Mouse (Mus musculus): Measurements from ENCODE around the gene Shc2. TPM values are rescaled to one million over a fixed set of nuclear protein-coding genes. Genes with fewer than 3 reads are reported as not detected.

Shc2 gene
- total RNA-seq, 2 experiments from 2014 or later = 1.9 to 2.5 TPM

- intact Hi-C loops (cut with DNase I) = no loop called here
- DNase-seq = no peak
Measured at GRCm38 (mm10) chr10:79584426-79584825, 53.3 kb downstream of the Shc2 start.

- no peak for DNase-seq
- intact Hi-C loops (cut with DNase I) = no loop called here
Measured at GRCm38 (mm10) chr10:79584021-79584420, 53.7 kb downstream of the Shc2 start.

- no peak for DNase-seq
- intact Hi-C loops (cut with DNase I) = no loop called here
Measured at GRCm38 (mm10) chr10:79581501-79581900, 56.2 kb downstream of the Shc2 start.

GRCm38 (mm10) chr10:79580811-79581210 is 56.9 kb downstream of the Shc2 start:
- DNase-seq = peak in 1 of 2 experiments; percentile 46
- intact Hi-C loops (cut with DNase I) = no loop called here

GRCm38 (mm10) chr10:79580356-79580755 is 57.4 kb downstream of the Shc2 start:
- no peak for DNase-seq
- intact Hi-C loops (cut with DNase I) = no loop called here

- no peak for DNase-seq
- intact Hi-C loops (cut with DNase I) = no loop called here
Measured at GRCm38 (mm10) chr10:79579781-79580180, 57.9 kb downstream of the Shc2 start.

GRCm38 (mm10) chr10:79578891-79579290 is 58.8 kb downstream of the Shc2 start:
- intact Hi-C loops (cut with DNase I) = no loop called here
- DNase-seq = no peak

GRCm38 (mm10) chr10:79578276-79578675 is 59.4 kb downstream of the Shc2 start:
- no peak for DNase-seq
- intact Hi-C loops (cut with DNase I) = no loop called here

- intact Hi-C loops (cut with DNase I) = no loop called here
- no peak for DNase-seq
Measured at GRCm38 (mm10) chr10:79577376-79577775, 60.3 kb downstream of the Shc2 start.

GRCm38 (mm10) chr10:79575754-79576153 is 62.0 kb downstream of the Shc2 start:
- intact Hi-C loops (cut with DNase I) = no loop called here
- DNase-seq = no peak

- no peak for DNase-seq
- intact Hi-C loops (cut with DNase I) = no loop called here
Measured at GRCm38 (mm10) chr10:79574796-79575195, 62.9 kb downstream of the Shc2 start.

- intact Hi-C loops (cut with DNase I) = no loop called here
- DNase-seq = no peak
Measured at GRCm38 (mm10) chr10:79574350-79574749, 63.4 kb downstream of the Shc2 start.

GRCm38 (mm10) chr10:79573611-79574010 is 64.1 kb downstream of the Shc2 start:
- intact Hi-C loops (cut with DNase I) = no loop called here
- DNase-seq = no peak

GRCm38 (mm10) chr10:79571314-79571713 is 66.4 kb downstream of the Shc2 start:
- intact Hi-C loops (cut with DNase I) = no loop called here
- DNase-seq = no peak

- intact Hi-C loops (cut with DNase I) = no loop called here
- no peak for DNase-seq
Measured at GRCm38 (mm10) chr10:79569921-79570320, 67.8 kb downstream of the Shc2 start.

Other genes with a start within 250 kb of the Shc2 start
- not detected for gene Vmn2r83, start 169.2 kb downstream of the Shc2 start, total RNA-seq (2021)
- 1 to 10 TPM; 2.2 to 2.7 TPM for gene Plpp2, start 104.1 kb downstream of the Shc2 start, total RNA-seq (2021)
- gene Mier2, start 82.7 kb downstream of the Shc2 start, total RNA-seq (2021) = 10 to 100 TPM; 11.1 to 12.7 TPM
- gene Theg, start 50.6 kb downstream of the Shc2 start, total RNA-seq (2021) = not detected
- under 1 TPM in 1 of 2 experiments, not detected in 1; 0.08 TPM for gene C2cd4c, start 23.9 kb downstream of the Shc2 start, total RNA-seq (2021)
- gene Odf3l2, start 7.8 kb upstream of the Shc2 start, total RNA-seq (2021) = not detected
- gene Madcam1, start 26.6 kb upstream of the Shc2 start, total RNA-seq (2021) = not detected
- gene Tpgs1, start 31.5 kb upstream of the Shc2 start, total RNA-seq (2021) = 10 to 100 TPM; 18.1 to 19.9 TPM
- 100 to 1,000 TPM; 178 to 198 TPM for gene Cdc34, start 44.3 kb upstream of the Shc2 start, total RNA-seq (2021)
- 1 to 10 TPM; 6.5 to 8.4 TPM for gene Gzmm, start 51.1 kb upstream of the Shc2 start, total RNA-seq (2021)
- gene Bsg, start 66.6 kb upstream of the Shc2 start, total RNA-seq (2021) = 1,000 to 10,000 TPM; 1,389 to 1,395 TPM
- 10 to 100 TPM; 20.0 to 26.8 TPM for gene Hcn2, start 78.7 kb upstream of the Shc2 start, total RNA-seq (2021)
- gene Polrmt, start 108.7 kb upstream of the Shc2 start, total RNA-seq (2021) = 10 to 100 TPM; 42.3 to 48.0 TPM
- not detected for gene Fgf22, start 117.2 kb upstream of the Shc2 start, total RNA-seq (2021)
- 10 to 100 TPM; 23.6 to 24.6 TPM for gene Rnf126, start 129.0 kb upstream of the Shc2 start, total RNA-seq (2021)
- gene Fstl3, start 139.4 kb upstream of the Shc2 start, total RNA-seq (2021) = 1 to 10 TPM; 4.2 to 4.3 TPM
- not detected for gene Prss57, start 153.0 kb upstream of the Shc2 start, total RNA-seq (2021)
- 10 to 100 TPM; 56.0 to 87.0 TPM for gene Palm, start 155.7 kb upstream of the Shc2 start, total RNA-seq (2021)
- gene Misp, start 183.1 kb upstream of the Shc2 start, total RNA-seq (2021) = under 1 TPM in 1 of 2 experiments, not detected in 1; 0.62 TPM
- gene Ptbp1, start 216.5 kb upstream of the Shc2 start, total RNA-seq (2021) = 10 to 100 TPM; 50.9 to 51.2 TPM
- gene Prtn3, start 236.6 kb upstream of the Shc2 start, total RNA-seq (2021) = not detected
- not detected for gene Plppr3, start 236.7 kb upstream of the Shc2 start, total RNA-seq (2021)
- not detected for gene Elane, start 248.3 kb upstream of the Shc2 start, total RNA-seq (2021)

Measured in heart, postnatal 36 days (tissue).